In the genomic region with DNA sequence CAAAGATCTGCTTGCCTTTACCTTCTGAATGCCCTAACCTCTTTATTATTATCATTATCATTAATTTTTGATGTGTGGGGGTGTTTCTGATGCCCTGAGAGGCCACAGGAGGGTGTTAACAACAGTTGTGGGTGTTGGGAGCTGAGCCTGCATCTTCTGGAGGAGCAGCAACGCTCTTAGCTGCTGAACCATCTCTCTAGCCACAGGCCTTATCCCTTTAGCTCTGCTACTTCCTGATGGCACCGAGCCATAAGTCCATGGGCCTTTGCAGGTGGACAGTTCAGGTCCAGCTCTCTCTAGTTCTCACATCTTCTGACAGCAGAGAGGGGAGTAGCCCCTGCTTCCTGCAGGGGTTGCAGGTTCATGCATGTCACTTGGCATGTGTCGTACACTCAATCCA, we compare ENCODE assay signal across 22 mouse cellular contexts. TPM values are rescaled to one million over a fixed set of nuclear protein-coding genes. Genes with fewer than 3 reads are reported as not detected.
DNase-seq lines count a peak whose midpoint lies in the region; TF ChIP-seq lines count a peak whose summit lies in the region.
"Had no signal": no experiment of that assay in that cellular context is flagged by ENCODE, and none has a peak within 500 bp of the region (broad histone marks: within the 10 kb centered on the region; RNA-seq: fewer than 3 reads in every experiment).

No protein-coding gene starts in this region.

- no peaks in the 10 kb centered on the region for H3K9me3 ChIP-seq in MEL (replicated peaks; ENCODE audit: insufficient read depth, low read length)

- no peak overlapping the region for H3K9ac ChIP-seq in MEL (ENCODE audit: control insufficient read depth, low read depth, low read length, poor library complexity, severe bottlenecking)

- TF ChIP-seq EP300 in MEL (IDR thresholded peaks at IDR 0.05; ENCODE audit: low read depth in 1 of 2, low read length in 2 of 2), result peak in 1 of 2 experiments; percentile 55; a peak in 2 of 4 replicates

- H3K79me2 ChIP-seq in MEL (ENCODE audit: control insufficient read depth, insufficient read depth, low read length, poor library complexity), result no peaks in the 10 kb centered on the region

- H3K4me3 ChIP-seq in kidney, adult 2 months (ENCODE audit: insufficient read depth, low read depth, low read length), result no peak overlapping the region
- no peak overlapping the region for H3K4me3 ChIP-seq in MEL (ENCODE audit: control insufficient read depth in 1 of 2, insufficient read depth in 1 of 2, low read depth in 2 of 2, low read length in 2 of 2)

- intact Hi-C loops in heart, postnatal 25 days (cut with DNase I), result no loop called here

- no peaks in the 10 kb centered on the region for H3K36me3 ChIP-seq in kidney, adult 2 months (ENCODE audit: control insufficient read depth, insufficient read depth, low read length)
- peaks cover 0 to 17% of the 10 kb centered on the region in 2 experiments; a peak in 2 of 4 replicates for H3K36me3 ChIP-seq in MEL (ENCODE audit: control insufficient read depth in 1 of 2, insufficient read depth in 2 of 2, low read length in 2 of 2)

- WGBS in kidney, adult 2 months, result 82% methylated on average over 3 of the region's 3 CpGs

- no peak for TF ChIP-seq RAD21 in MEL (IDR thresholded peaks at IDR 0.05; ENCODE audit: low read depth, low read length)

- H3K27ac ChIP-seq in kidney, adult 2 months (ENCODE audit: insufficient read depth, low read depth, low read length), result no peak overlapping the region
- peak overlapping the region; percentile 42; the same call in 1 of the 2 replicates for H3K27ac ChIP-seq in MEL (ENCODE audit: control insufficient read depth, low read depth, low read length)

- TF ChIP-seq CTCF in kidney, adult 2 months (conservative IDR thresholded peaks at IDR 0.05; ENCODE audit: insufficient read depth, insufficient read length, low read depth, low read length), result no peak
- TF ChIP-seq CTCF in MEL (IDR thresholded peaks at IDR 0.05 in 2 of 3, conservative IDR thresholded peaks at IDR 0.05 in 1 of 3; ENCODE audit: control insufficient read depth in 1 of 3, insufficient read depth in 1 of 3, low read depth in 2 of 3, low read length in 3 of 3, poor library complexity in 1 of 3, severe bottlenecking in 1 of 3), result no peak

- peak; percentile 35 for DNase-seq in kidney, adult 2 months
- DNase-seq in kidney, adult 9 months, result no peak
- DNase-seq in urinary bladder, postnatal 14 days (ENCODE audit: low spot score), result peak; percentile 27
- DNase-seq in urinary bladder, adult 2 months (ENCODE audit: low spot score), result no peak
- peak; percentile 63 for DNase-seq in MEL (ENCODE audit: low read depth, low spot score)
- DNase-seq in MEL-GATA-1-ER (ENCODE audit: extremely low read depth, low read depth), result peak; percentile 44
- DNase-seq in spleen, postnatal 10 days (ENCODE audit: low spot score in 2 of 2), result no peak
- no peak for DNase-seq in heart, postnatal 25 days (ENCODE audit: low spot score)
- DNase-seq: adrenal gland, adult 2 months; adrenal gland, adult 8-10 months; adrenal gland, postnatal 10 days; adrenal gland, postnatal 14 days; adrenal gland, postnatal 25 days; adrenal gland, postnatal 36 days; B cell, adult 2 months; cerebellum, adult 11 months; cerebellum, adult 11-12 months; cerebellum, adult 18-20 months; cerebellum, adult 2 months had no signal

- TF ChIP-seq POLR2A in kidney, adult 2 months (IDR thresholded peaks at IDR 0.05; ENCODE audit: low read depth, low read length), result no peak
- no peak for TF ChIP-seq POLR2A in MEL (IDR thresholded peaks at IDR 0.05; ENCODE audit: control insufficient read depth in 1 of 2, insufficient read depth in 1 of 2, low read depth in 1 of 2, low read length in 2 of 2, poor library complexity in 1 of 2)

- no peaks in the 10 kb centered on the region for H3K4me1 ChIP-seq in kidney, adult 2 months (ENCODE audit: control insufficient read depth, insufficient read depth, low read length)
- peaks cover 11 to 29% of the 10 kb centered on the region in 2 experiments for H3K4me1 ChIP-seq in MEL (ENCODE audit: control insufficient read depth in 1 of 2, insufficient read depth in 2 of 2, low read length in 2 of 2)

- no peaks in the 10 kb centered on the region for H3K27me3 ChIP-seq in kidney, adult 2 months (replicated peaks; ENCODE audit: control insufficient read depth, insufficient read depth, low read length)
- H3K27me3 ChIP-seq in MEL (ENCODE audit: control insufficient read depth in 1 of 2, insufficient read depth in 2 of 2, low read length in 2 of 2), result no peaks in the 10 kb centered on the region
- H3K27me3 ChIP-seq: Patski had no signal

TF ChIP-seq in MEL, 35 proteins besides CTCF, POLR2A, EP300 and RAD21:
- TF ChIP-seq ZKSCAN1 (IDR thresholded peaks at IDR 0.05; ENCODE audit: low read depth, low read length) (no peak), HCFC1 (IDR thresholded peaks at IDR 0.05; ENCODE audit: low read depth, low read length) (no peak), ELF1 (IDR thresholded peaks at IDR 0.05; ENCODE audit: low read depth, low read length) (0 out of 2 replicates have a peak, but pooled peaks have one; percentile 32), TAL1 (IDR thresholded peaks at IDR 0.05; ENCODE audit: low read length) (peak; percentile 35), CHD2 (IDR thresholded peaks at IDR 0.05; ENCODE audit: low read length) (no peak), KAT2A (conservative IDR thresholded peaks at IDR 0.05; ENCODE audit: low read depth, low read length) (no peak), ZC3H11A (IDR thresholded peaks at IDR 0.05; ENCODE audit: low read depth, low read length) (no peak), SIN3A (IDR thresholded peaks at IDR 0.05; ENCODE audit: low read length) (no peak), POLR2AphosphoS5 (IDR thresholded peaks at IDR 0.05; ENCODE audit: borderline replicate concordance, low read depth, low read length) (no peak), CHD1 (IDR thresholded peaks at IDR 0.05; ENCODE audit: low read depth, low read length) (no peak), SMC3 (IDR thresholded peaks at IDR 0.05; ENCODE audit: low read depth, low read length) (no peak), TBP (IDR thresholded peaks at IDR 0.05; ENCODE audit: low read depth, low read length) (no peak), GATA1 (IDR thresholded peaks at IDR 0.05; ENCODE audit: low read depth, low read length) (no peak), TCF12 (IDR thresholded peaks at IDR 0.05; ENCODE audit: low read depth, low read length) (no peak), RCOR1 (IDR thresholded peaks at IDR 0.05; ENCODE audit: low read depth, low read length) (no peak), MXI1 (IDR thresholded peaks at IDR 0.05; ENCODE audit: low read depth, low read length) (peak; percentile 52; the same call in 1 of the 2 replicates)
TF ChIP-seq in MEL: peak in this region for 3.

RNA-seq across cellular contexts. Expression of a gene that starts 27.6 kb away (rescaled TPM):
- 0.16 and 0.34 TPM in 2 replicates for polyA plus RNA-seq in kidney, adult 2 months (2012; rRNA removed)
- polyA plus RNA-seq in urinary bladder, adult 2 months (2012; rRNA removed), result 1.5 and 1.9 TPM in 2 replicates
- 5.4 and 9.5 TPM in 2 replicates for total RNA-seq in MEL (2012; rRNA removed)
- 1 to 10 TPM in 1 of 2 experiments, not detected in 1; 7.0 TPM for polyA plus RNA-seq in MEL (2012; ENCODE audit: insufficient read depth in 1 of 2, insufficient read length in 2 of 2, low read depth in 1 of 2, low replicate concordance in 2 of 2, missing spikeins in 1 of 2)
- total RNA-seq in heart, postnatal 25 days (2021), result under 1 TPM; 0.13 to 0.39 TPM
- polyA plus RNA-seq: activated CD4-positive, CD25-positive, alpha-beta regulatory T cell, adult 4 months; CD4-positive, CD25-positive, alpha-beta regulatory T cell, adult 4 months had no signal

RNA-seq across cellular contexts. Expression of a gene that starts 50.8 kb away (rescaled TPM):
- 11.6 and 13.7 TPM in 2 replicates for polyA plus RNA-seq in kidney, adult 2 months (2012; rRNA removed)
- polyA plus RNA-seq in urinary bladder, adult 2 months (2012; rRNA removed), result 39.8 and 42.3 TPM in 2 replicates
- total RNA-seq in MEL (2012; rRNA removed), result 2.0 and 2.3 TPM in 2 replicates
- polyA plus RNA-seq in MEL (2012; ENCODE audit: insufficient read depth in 1 of 2, insufficient read length in 2 of 2, low read depth in 1 of 2, low replicate concordance in 2 of 2, missing spikeins in 1 of 2), result 10 to 100 TPM in 1 of 2 experiments, not detected in 1; 21.0 TPM
- total RNA-seq in heart, postnatal 25 days (2021), result 100 to 1,000 TPM in 1 of 2 experiments, 10 to 100 TPM in 1; 30.1 to 102 TPM

Comparison
In these comparisons a context has a peak if more than half of its experiments do, and no peak if none do; other contexts are left out.
1. DNase-seq: peak in kidney, adult 2 months (single experiment), urinary bladder, postnatal 14 days (single experiment), MEL (single experiment) and MEL-GATA-1-ER (single experiment); none in kidney, adult 9 months (single experiment), urinary bladder, adult 2 months (single experiment), spleen, postnatal 10 days (0 of 2) and heart, postnatal 25 days (single experiment).